Mouse (Mus musculus) lung, postnatal 0 days (tissue): Measurements from ENCODE around the gene B3galt1. TPM values are rescaled to one million over a fixed set of nuclear protein-coding genes. Genes with fewer than 3 reads are reported as not detected.

ENCODE experiments used
- ATAC-seq: fragments of 200-750 bp; cut with Nextera tagmentation; 2 replicates; pipeline ENCODE4 v1.8.0; 2017; ENCODE audit warnings: moderate library complexity
- DNase-seq: peaks from one replicate; pipeline ENCODE4 v3.0.0-alpha.2; 2016; ENCODE audit warnings: low spot score
- H3K27ac ChIP-seq: fragments of 300-500 bp; sonication (generic); 2 replicates; pipeline ENCODE4 v1.5.1; 2014; ENCODE audit warnings: antibody characterized with exemption, mild to moderate bottlenecking, low read length, mixed read lengths
- H3K27me3 ChIP-seq: fragments of 300-500 bp; sonication (generic); replicated peaks from 2 replicates; pipeline ENCODE4 v1.6.1; 2014; ENCODE audit warnings: low read length, mixed read lengths; ENCODE audit not compliant: insufficient read depth
- H3K36me3 ChIP-seq: fragments of 300-500 bp; sonication (generic); 2 replicates; pipeline ENCODE4 v1.6.1; 2014; ENCODE audit warnings: low read length, mixed read lengths; ENCODE audit not compliant: insufficient read depth
- H3K4me1 ChIP-seq: fragments of 300-500 bp; sonication (generic); 2 replicates; pipeline ENCODE4 v1.6.1; 2014; ENCODE audit warnings: antibody characterized with exemption, low read depth, low read length, mixed read lengths; ENCODE audit not compliant: insufficient read depth
- H3K4me2 ChIP-seq: fragments of 300-500 bp; sonication (generic); replicated peaks from 2 replicates; pipeline ENCODE4 v1.6.1; 2014; ENCODE audit warnings: low read depth, mild to moderate bottlenecking, low read length, moderate library complexity, mixed read lengths
- H3K4me3 ChIP-seq: fragments of 300-500 bp; sonication (generic); 2 replicates; pipeline ENCODE4 v1.5.1; 2014; ENCODE audit warnings: low read depth, low read length
- H3K9ac ChIP-seq: fragments of 300-500 bp; sonication (generic); replicated peaks from 2 replicates; pipeline ENCODE4 v1.6.1; 2014; ENCODE audit warnings: low read depth, mild to moderate bottlenecking
- H3K9me3 ChIP-seq: fragments of 300-500 bp; sonication (generic); 2 replicates; pipeline ENCODE4 v1.6.1; 2016; ENCODE audit warnings: low read length, mixed read lengths
- CTCF ChIP-seq: IDR thresholded peaks from 2 replicates; pipeline ENCODE4 v1.5.1; 2016; ENCODE audit warnings: antibody characterized with exemption, mild to moderate bottlenecking
- EP300 ChIP-seq: IDR thresholded peaks from 2 replicates; pipeline ENCODE4 v1.6.1; 2016; ENCODE audit warnings: antibody characterized with exemption, mild to moderate bottlenecking, control low read depth
- WGBS: fragments of 180-500 bp; shearing (Covaris S2); extraction: QIAGEN DNeasy Blood & Tissue Kit; methylation state at CpG from one replicate; pipeline ENCODE4 v1.1.7; 2014; 5-methylcytosine and 5-hydroxymethylcytosine counted together
- polyA plus RNA-seq: library from polyadenylated mRNA; unstranded; fragments of >200 nt; fragmentation: Nextera tagmentation; extraction: Ambion mirVana; gene quantifications from 2 replicates; pipeline ENCODE4 v1.2.1, GENCODE M21; 2015

The B3galt1 gene
- polyA plus RNA-seq, 1 experiment from 2014 or later: 0.30 TPM

- H3K4me2 ChIP-seq: no peak overlapping the region
- no peaks in the 10 kb centered on the region for H3K27me3 ChIP-seq
- ATAC-seq: no peak
- TF ChIP-seq EP300 (no peak), CTCF (no peak)
- H3K4me1 ChIP-seq: no peaks in the 10 kb centered on the region
- no peak overlapping the region for H3K9ac ChIP-seq
- no peak for DNase-seq
- no peak overlapping the region for H3K27ac ChIP-seq
- H3K4me3 ChIP-seq: no peak overlapping the region
- H3K36me3 ChIP-seq: no peaks in the 10 kb centered on the region
- 72% methylated on average over 6 of the region's 6 CpGs for WGBS
- no peaks in the 10 kb centered on the region for H3K9me3 ChIP-seq
Measured at GRCm38 (mm10) chr2:67971576-67971975, 405.9 kb downstream of the B3galt1 start.

- no peaks in the 10 kb centered on the region for H3K9me3 ChIP-seq
- H3K4me3 ChIP-seq: no peak overlapping the region
- DNase-seq (no peak), ATAC-seq (no peak)
- no peak overlapping the region for H3K9ac ChIP-seq
- no peak for TF ChIP-seq CTCF
- TF ChIP-seq EP300: no peak
- no peaks in the 10 kb centered on the region for H3K4me1 ChIP-seq
- no peak overlapping the region for H3K27ac ChIP-seq
- H3K4me2 ChIP-seq: no peak overlapping the region
- no peaks in the 10 kb centered on the region for H3K27me3 ChIP-seq
- no peaks in the 10 kb centered on the region for H3K36me3 ChIP-seq
Measured at GRCm38 (mm10) chr2:67975764-67976163, 410.1 kb downstream of the B3galt1 start.

GRCm38 (mm10) chr2:67976488-67976887, 410.8 kb downstream of the B3galt1 start:
- Histone ChIP-seq H3K36me3 (no peaks in the 10 kb centered on the region), H3K9me3 (no peaks in the 10 kb centered on the region)

GRCm38 (mm10) chr2:67977620-67978262, 412.1 kb downstream of the B3galt1 start:
- TF ChIP-seq CTCF (no peak), EP300 (no peak)
- Histone ChIP-seq H3K36me3 (no peaks in the 10 kb centered on the region), H3K27ac (no peak overlapping the region), H3K9ac (no peak overlapping the region), H3K9me3 (no peaks in the 10 kb centered on the region), H3K4me2 (no peak overlapping the region), H3K4me1 (no peaks in the 10 kb centered on the region), H3K27me3 (no peaks in the 10 kb centered on the region), H3K4me3 (no peak overlapping the region)
- no peak for DNase-seq
- 47% methylated on average over 6 of the region's 6 CpGs for WGBS
- ATAC-seq: no peak

More at GRCm38 (mm10) chr2:67976488-67976887, 410.8 kb downstream of the B3galt1 start:
- DNase-seq (no peak), ATAC-seq (no peak)
- Histone ChIP-seq H3K27ac (no peak overlapping the region), H3K4me1 (no peaks in the 10 kb centered on the region), H3K4me3 (no peak overlapping the region), H3K27me3 (no peaks in the 10 kb centered on the region), H3K4me2 (no peak overlapping the region), H3K9ac (no peak overlapping the region)
- 93% methylated on average over 4 of the region's 4 CpGs for WGBS
- no peak for TF ChIP-seq EP300
- no peak for TF ChIP-seq CTCF

GRCm38 (mm10) chr2:67983563-67983962, 417.9 kb downstream of the B3galt1 start:
- ATAC-seq (no peak), DNase-seq (peak; percentile 20)
- H3K9ac ChIP-seq: no peak overlapping the region
- no peaks in the 10 kb centered on the region for H3K9me3 ChIP-seq
- TF ChIP-seq CTCF: no peak
- TF ChIP-seq EP300: no peak
- no peaks in the 10 kb centered on the region for H3K4me1 ChIP-seq
- no peak overlapping the region for H3K4me3 ChIP-seq
- H3K4me2 ChIP-seq: no peak overlapping the region
- WGBS: 62% methylated on average over 3 of the region's 3 CpGs
- no peaks in the 10 kb centered on the region for H3K36me3 ChIP-seq
- H3K27me3 ChIP-seq: no peaks in the 10 kb centered on the region
- H3K27ac ChIP-seq: no peak overlapping the region

- Histone ChIP-seq H3K4me3 (no peak overlapping the region), H3K4me1 (no peaks in the 10 kb centered on the region), H3K9me3 (no peaks in the 10 kb centered on the region), H3K9ac (no peak overlapping the region), H3K4me2 (no peak overlapping the region), H3K27me3 (no peaks in the 10 kb centered on the region), H3K27ac (no peak overlapping the region), H3K36me3 (no peaks in the 10 kb centered on the region)
- TF ChIP-seq EP300: no peak
- no peak for TF ChIP-seq CTCF
- WGBS: 67% methylated on average over 3 of the region's 3 CpGs
- DNase-seq (no peak), ATAC-seq (no peak)
Measured at GRCm38 (mm10) chr2:67985133-67985532, 419.5 kb downstream of the B3galt1 start.

- no peak overlapping the region for H3K4me2 ChIP-seq
- H3K4me3 ChIP-seq: no peak overlapping the region
- DNase-seq (no peak), ATAC-seq (no peak)
- no peaks in the 10 kb centered on the region for H3K9me3 ChIP-seq
- H3K4me1 ChIP-seq: no peaks in the 10 kb centered on the region
- no peak for TF ChIP-seq EP300
- TF ChIP-seq CTCF: no peak
- no peaks in the 10 kb centered on the region for H3K36me3 ChIP-seq
- no peak overlapping the region for H3K9ac ChIP-seq
- WGBS: 91% methylated on average over 1 of the region's 1 CpGs
- H3K27me3 ChIP-seq: no peaks in the 10 kb centered on the region
- no peak overlapping the region for H3K27ac ChIP-seq
Measured at GRCm38 (mm10) chr2:67993421-67993820, 427.8 kb downstream of the B3galt1 start.
